Mouse (Mus musculus): Measurements from ENCODE around the gene Gm20379. TPM values are rescaled to one million over a fixed set of nuclear protein-coding genes. Genes with fewer than 3 reads are reported as not detected.
A peak's percentile ranks its signal among the peaks of the same experiment; 100 is the strongest.

Gm20379 gene
- not detected for total RNA-seq (2021)

- DNase-seq (ENCODE audit: extremely low spot score in 1 of 2, low spot score in 1 of 2) = no peak
Observed at GRCm38 (mm10) chr13:92305680-92306079, at the start of gene Gm20379. Gene Gm20379, plus strand, starts transcription at chr13:92305980.

GRCm38 (mm10) chr13:92261329-92261728, 44.5 kb upstream of the Gm20379 start:
- DNase-seq (ENCODE audit: extremely low spot score in 1 of 2, low spot score in 1 of 2) = no peak

- no peak for DNase-seq (ENCODE audit: extremely low spot score in 1 of 2, low spot score in 1 of 2)
Observed at GRCm38 (mm10) chr13:92263566-92263965, 42.2 kb upstream of the Gm20379 start.

- no peak for DNase-seq (ENCODE audit: extremely low spot score in 1 of 2, low spot score in 1 of 2)
Observed at GRCm38 (mm10) chr13:92267076-92267475, 38.7 kb upstream of the Gm20379 start.

DNA sequence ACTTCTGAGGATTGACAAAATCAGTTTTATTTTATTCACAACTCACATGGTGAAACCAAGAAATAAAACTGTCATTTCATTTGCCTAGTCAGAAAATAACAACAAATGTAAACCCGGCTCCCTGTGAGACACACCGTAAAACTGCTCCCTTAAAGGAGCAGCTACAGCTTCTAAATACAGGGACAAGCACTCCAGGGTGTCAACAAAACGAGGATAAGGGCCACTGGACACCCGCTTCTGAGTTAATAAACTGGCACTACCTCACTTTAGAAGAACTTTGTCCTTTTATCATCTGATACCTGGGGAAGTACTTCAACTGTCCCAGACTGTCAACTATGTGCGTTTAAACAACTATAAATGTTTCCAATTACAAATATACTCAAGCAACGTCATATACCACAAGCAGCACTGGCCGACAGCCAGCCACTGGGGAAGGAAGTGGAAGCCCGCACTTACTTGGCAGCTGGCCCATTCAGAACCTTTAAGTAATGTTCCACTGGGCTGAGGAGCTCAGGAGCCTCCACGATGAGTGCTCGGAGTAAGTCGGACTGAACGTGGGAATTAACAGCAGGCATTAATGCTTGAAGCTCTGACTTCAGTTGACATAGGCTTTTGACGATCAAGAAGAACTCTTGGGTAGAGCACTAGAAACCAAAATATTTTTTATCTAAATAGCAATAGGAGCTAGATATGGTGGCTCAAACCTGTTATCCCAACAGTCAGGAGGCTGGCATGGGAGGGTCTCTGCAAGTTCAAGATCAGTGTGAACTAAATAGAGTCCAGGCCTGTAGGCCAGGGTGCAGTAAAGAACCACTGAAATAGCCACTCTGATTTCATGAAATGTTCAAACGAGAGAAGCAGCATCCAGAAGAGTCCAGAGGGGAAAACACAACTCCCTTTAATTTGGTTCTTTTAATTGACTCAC, 31.2 kb upstream of the Gm20379 start:
- DNase-seq (ENCODE audit: extremely low spot score in 1 of 2, low spot score in 1 of 2) = peak in 1 of 2 experiments; percentile 20

- DNase-seq (ENCODE audit: extremely low spot score in 1 of 2, low spot score in 1 of 2) = no peak
Observed at GRCm38 (mm10) chr13:92275292-92275691, 30.5 kb upstream of the Gm20379 start.

DNA sequence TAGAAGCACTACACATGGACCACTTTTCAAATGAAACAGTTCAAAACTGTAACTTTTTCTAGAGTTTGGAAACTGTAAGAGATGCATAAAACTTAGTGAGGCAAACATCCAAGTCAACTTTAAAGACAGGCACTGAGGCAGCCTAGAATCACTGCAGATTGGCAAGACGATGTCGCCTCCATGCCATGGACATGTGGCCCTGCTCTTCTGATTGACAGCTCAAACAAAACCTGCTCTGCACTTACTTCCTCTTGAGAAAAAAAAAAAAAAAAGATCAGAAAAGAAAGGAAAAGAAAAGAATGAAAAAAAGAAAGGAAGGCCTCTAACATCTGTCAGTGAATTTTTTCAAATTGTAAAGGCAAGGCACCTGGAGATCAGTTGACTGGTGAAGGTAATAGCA, 28.8 kb upstream of the Gm20379 start:
- DNase-seq (ENCODE audit: extremely low spot score in 1 of 2, low spot score in 1 of 2) = no peak

GRCm38 (mm10) chr13:92291605-92292004, 14.2 kb upstream of the Gm20379 start:
- DNase-seq (ENCODE audit: extremely low spot score in 1 of 2, low spot score in 1 of 2) = no peak

DNA sequence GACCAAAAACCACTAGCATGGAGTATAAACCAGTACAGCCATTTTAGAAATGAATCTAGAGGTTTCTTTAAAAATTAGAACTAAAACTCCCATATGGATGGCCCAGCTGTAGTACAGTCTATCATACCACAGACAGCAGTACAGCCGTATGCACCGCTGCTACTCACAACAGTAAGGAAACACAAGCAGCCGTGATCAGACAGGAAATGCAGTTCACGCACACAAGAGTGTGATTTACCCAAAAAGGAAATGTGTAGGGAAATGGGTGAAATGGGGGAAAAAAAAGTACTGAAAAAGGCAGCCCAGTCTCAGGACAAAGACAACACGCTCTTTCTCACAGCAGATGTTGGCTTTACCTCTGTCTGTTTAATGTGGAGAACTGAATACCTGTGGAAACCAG, 11.9 kb upstream of the Gm20379 start:
- no peak for DNase-seq (ENCODE audit: extremely low spot score in 1 of 2, low spot score in 1 of 2)

DNA sequence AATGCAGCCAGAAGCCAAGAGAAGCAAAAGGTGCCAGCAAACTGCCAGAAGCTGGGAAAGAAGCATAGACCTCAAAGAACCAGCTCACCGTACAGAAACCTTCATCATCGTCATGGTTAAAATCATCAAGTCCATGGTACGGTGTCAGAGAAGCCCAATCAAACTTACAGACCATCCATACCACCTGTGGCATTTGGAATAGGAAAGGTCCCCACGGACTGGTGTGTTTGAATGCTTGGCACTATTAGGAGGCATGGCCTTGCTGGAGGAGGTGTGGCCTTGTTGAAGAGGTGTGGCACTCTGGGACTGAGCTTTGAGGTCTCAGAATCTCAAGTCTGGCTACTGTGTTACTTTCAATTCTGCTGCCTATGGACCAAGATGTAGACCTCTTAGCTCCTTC, 9.3 kb upstream of the Gm20379 start:
- DNase-seq (ENCODE audit: extremely low spot score in 1 of 2, low spot score in 1 of 2) = no peak

DNA sequence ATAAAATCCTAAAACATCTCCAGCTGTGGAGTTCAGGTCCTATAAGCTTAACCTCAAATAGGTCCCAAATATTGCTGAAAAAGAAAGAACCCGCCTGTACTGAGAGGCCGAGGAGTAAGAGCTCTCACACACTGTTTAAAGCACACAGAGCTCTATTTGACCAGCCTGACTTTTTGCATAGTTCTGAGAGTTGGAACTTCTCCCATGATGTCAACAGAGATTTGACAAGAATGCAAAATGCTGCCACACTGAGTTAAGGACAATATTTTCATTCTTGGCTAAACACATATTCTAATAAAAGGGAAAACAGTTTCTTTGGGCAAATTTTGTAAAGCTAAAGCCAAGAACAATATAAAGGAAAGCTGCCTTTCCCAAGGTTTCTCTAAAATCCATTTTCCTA, 8.8 kb upstream of the Gm20379 start:
- DNase-seq (ENCODE audit: extremely low spot score in 1 of 2, low spot score in 1 of 2) = no peak

GRCm38 (mm10) chr13:92299522-92299921, 6.3 kb upstream of the Gm20379 start:
- DNase-seq (ENCODE audit: extremely low spot score in 1 of 2, low spot score in 1 of 2) = no peak

DNA sequence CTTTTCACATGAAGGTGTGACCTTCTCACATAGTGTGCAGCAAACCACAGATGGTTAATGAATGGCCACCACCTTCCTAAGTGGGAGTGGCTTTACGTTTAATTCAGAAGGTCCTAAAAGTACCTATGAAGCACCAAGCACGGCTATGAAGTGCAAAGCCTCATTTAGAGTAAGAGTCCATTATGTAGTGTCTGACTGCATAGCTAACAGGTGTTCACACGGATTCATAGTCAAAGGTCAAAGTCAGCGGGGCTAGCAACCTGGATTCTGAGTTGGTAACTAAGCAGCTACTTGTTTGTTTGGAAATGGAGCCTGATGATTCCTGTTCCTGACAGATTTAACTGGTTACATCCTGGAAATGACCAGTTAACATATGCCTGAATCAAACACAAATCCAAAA, 4.0 kb upstream of the Gm20379 start:
- DNase-seq (ENCODE audit: extremely low spot score in 1 of 2, low spot score in 1 of 2) = no peak

GRCm38 (mm10) chr13:92302466-92302865, 3.3 kb upstream of the Gm20379 start:
- DNase-seq (ENCODE audit: extremely low spot score in 1 of 2, low spot score in 1 of 2) = no peak

- DNase-seq (ENCODE audit: extremely low spot score in 1 of 2, low spot score in 1 of 2) = no peak
Observed at GRCm38 (mm10) chr13:92303062-92303948, 2.5 kb upstream of the Gm20379 start.

- no peak for DNase-seq (ENCODE audit: extremely low spot score in 1 of 2, low spot score in 1 of 2)
Observed at GRCm38 (mm10) chr13:92304291-92304690, 1.5 kb upstream of the Gm20379 start.

DNA sequence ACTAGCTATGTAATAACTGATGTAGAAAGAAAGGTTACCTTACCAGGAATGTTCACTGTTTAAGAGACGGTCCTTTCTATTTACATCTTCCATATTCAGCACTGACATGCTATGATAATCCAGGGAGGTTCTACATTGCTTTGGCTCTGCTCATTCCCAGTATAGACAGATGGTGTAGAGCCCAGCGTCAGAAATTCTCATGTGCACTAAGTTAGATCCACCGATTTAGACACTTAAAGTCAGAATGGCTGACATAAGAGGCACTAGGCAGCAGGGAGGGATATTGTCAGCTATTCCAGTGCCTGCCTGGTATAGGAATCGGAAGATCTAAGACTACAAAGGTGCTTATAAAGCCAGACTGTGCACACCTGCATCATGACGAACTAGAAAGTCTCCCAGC, 8.8 kb downstream of the Gm20379 start:
- no peak for DNase-seq (ENCODE audit: extremely low spot score in 1 of 2, low spot score in 1 of 2)

- DNase-seq (ENCODE audit: extremely low spot score in 1 of 2, low spot score in 1 of 2) = no peak
Observed at GRCm38 (mm10) chr13:92320770-92321169, 15.0 kb downstream of the Gm20379 start.

DNA sequence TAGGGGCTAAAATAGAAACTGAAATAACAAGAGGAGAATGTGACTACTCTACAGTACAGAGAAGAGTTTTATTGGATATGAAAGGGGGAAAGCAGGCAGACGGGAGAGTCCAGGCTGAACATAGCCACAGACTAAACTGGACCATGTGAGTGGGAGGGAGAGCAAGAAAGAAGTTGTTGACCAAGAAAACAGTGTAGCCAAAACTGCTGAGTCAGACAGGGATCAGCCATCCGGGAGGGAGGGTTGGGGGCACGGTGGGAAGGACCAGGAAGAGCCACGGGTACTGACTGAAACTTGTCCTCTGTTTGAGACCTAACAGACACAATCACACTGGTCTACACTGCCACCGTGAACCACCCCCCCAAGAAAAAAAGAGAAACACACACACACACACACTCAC, 20.2 kb downstream of the Gm20379 start:
- no peak for DNase-seq (ENCODE audit: extremely low spot score in 1 of 2, low spot score in 1 of 2)

DNA sequence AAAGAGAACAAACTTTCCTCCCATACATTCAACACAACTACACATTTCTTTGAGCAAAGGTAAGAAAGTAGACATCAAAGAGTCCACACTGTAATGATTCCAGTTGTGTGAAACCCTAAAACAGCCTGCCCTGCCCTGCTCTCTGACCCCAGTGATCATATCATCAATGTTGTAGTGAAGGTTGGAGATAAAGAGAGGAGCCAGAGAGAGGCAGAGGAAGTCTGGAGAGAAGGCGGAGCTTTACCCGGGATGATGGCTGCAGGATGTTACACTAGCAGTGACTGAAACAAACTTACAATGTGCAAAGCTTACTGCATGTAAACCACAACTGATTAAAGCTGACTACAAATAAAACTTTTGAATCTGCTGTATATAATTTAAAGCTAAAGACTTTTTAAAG, 22.2 kb downstream of the Gm20379 start:
- no peak for DNase-seq (ENCODE audit: extremely low spot score in 1 of 2, low spot score in 1 of 2)

DNA sequence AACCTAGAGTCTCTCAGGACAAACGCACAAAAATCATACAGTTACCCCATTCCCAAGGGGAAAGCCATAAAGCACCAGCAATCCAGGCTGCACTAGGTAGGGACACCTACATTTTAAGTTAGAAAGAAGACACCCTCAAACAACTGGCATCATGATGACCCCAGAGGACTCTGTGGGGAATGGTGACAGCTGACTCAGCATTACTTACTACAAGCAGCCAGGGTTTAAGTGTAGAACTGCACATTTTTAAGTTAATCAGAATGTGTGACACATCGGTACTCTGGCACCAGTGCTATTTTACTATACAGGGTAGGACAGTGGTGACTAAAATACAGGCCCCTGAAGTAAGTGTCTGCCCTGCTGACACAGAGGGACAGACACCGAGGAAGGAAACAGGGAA, 24.8 kb downstream of the Gm20379 start:
- DNase-seq (ENCODE audit: extremely low spot score in 1 of 2, low spot score in 1 of 2) = no peak
